Mouse (Mus musculus) heart, embryonic 14.5 days (tissue): Measurements from ENCODE around the gene Sept9. TPM values are rescaled to one million over a fixed set of nuclear protein-coding genes. Genes with fewer than 3 reads are reported as not detected.

Experiments
- ATAC-seq: fragments of 200-750 bp; cut with Nextera tagmentation; 2 replicates; pipeline ENCODE4 v1.8.0; 2017; ENCODE audit warnings: low read depth, moderate TSS enrichment; ENCODE audit not compliant: insufficient number of reproducible peaks, insufficient read depth, low FRiP score
- H3K27ac ChIP-seq, 2 experiments: fragments of 200-500 bp in 1 of 2; fragments of 300-500 bp in 1 of 2; sonication (generic) in 1 of 2; replicated peaks in 1 of 2; 2 replicates each; pipeline ENCODE4 v1.5.1; 2012 to 2014; ENCODE audit warnings: low read depth in 2 of 2, low read length in 2 of 2, control low read depth in 1 of 2, mild to moderate bottlenecking in 1 of 2, mixed read lengths in 1 of 2; ENCODE audit not compliant: control insufficient read depth in 1 of 2, insufficient read depth in 1 of 2
- H3K27me3 ChIP-seq: fragments of 300-500 bp; sonication (generic); 2 replicates; pipeline ENCODE4 v1.6.1; 2014; ENCODE audit warnings: mild to moderate bottlenecking, low read length, control low read depth; ENCODE audit not compliant: control insufficient read depth, insufficient read depth
- H3K36me3 ChIP-seq: fragments of 300-500 bp; sonication (generic); 2 replicates; pipeline ENCODE4 v1.6.1; 2014; ENCODE audit warnings: mild to moderate bottlenecking, control low read depth, low read length, mixed read lengths; ENCODE audit not compliant: control insufficient read depth, insufficient read depth
- H3K4me1 ChIP-seq, 2 experiments: fragments of 200-500 bp in 1 of 2; fragments of 300-500 bp in 1 of 2; sonication (generic) in 1 of 2; 2 replicates each; pipeline ENCODE4 v1.6.1; 2012 to 2014; ENCODE audit warnings: low read length in 2 of 2, control low read depth in 1 of 2, mixed read lengths in 1 of 2; ENCODE audit not compliant: control insufficient read depth in 2 of 2, insufficient read depth in 2 of 2
- H3K4me2 ChIP-seq: fragments of 300-500 bp; sonication (generic); 2 replicates; pipeline ENCODE4 v1.6.1; 2014; ENCODE audit warnings: mild to moderate bottlenecking, low read length
- H3K4me3 ChIP-seq, 2 experiments: fragments of 200-500 bp in 1 of 2; fragments of 300-500 bp in 1 of 2; sonication (generic) in 1 of 2; 2 replicates each; pipeline ENCODE4 v1.5.1; 2012 to 2014; ENCODE audit warnings: low read length in 2 of 2, mild to moderate bottlenecking in 2 of 2, control low read depth in 1 of 2, low read depth in 1 of 2, moderate library complexity in 1 of 2; ENCODE audit not compliant: control insufficient read depth in 1 of 2, insufficient read depth in 1 of 2
- H3K9ac ChIP-seq: fragments of 300-500 bp; sonication (generic); 2 replicates; pipeline ENCODE4 v1.6.1; 2014; ENCODE audit warnings: mild to moderate bottlenecking, low read length
- H3K9me3 ChIP-seq: fragments of 300-500 bp; sonication (generic); 2 replicates; pipeline ENCODE4 v1.6.1; 2016; ENCODE audit warnings: low read length, control low read depth; ENCODE audit not compliant: control insufficient read depth
- WGBS: fragments of 180-500 bp; shearing (Covaris S2); extraction: QIAGEN DNeasy Blood & Tissue Kit; methylation state at CpG from one replicate; pipeline ENCODE4 v1.1.7; 2014; 5-methylcytosine and 5-hydroxymethylcytosine counted together
- polyA plus RNA-seq: library from polyadenylated mRNA; unstranded; fragments of >200 nt; fragmentation: Nextera tagmentation; extraction: Ambion mirVana; gene quantifications from 2 replicates; pipeline ENCODE4 v1.2.1, GENCODE M21; 2014

The Sept9 gene
- polyA plus RNA-seq, 1 experiment from 2014 or later: 51.8 TPM

DNA sequence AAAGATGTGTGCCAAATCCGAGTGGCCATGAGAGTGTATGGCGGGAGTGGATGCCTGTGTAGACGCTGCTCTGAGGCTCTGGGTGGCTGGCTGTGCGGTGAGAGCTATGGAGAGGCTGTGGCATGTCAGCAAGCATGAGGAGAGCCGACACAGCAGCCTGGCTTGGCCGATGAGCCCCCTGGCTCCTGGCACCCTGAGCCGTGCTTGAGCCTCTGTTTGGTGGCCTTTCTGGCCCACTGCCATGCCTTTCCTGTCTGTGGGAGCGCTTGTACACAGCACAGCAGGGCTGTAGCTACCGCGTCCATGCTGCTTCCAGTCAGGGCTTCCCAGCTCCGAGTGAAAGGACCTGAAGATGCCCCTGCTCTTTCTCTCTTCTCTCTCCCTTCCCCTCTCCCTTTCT, 41.1 kb upstream of the Sept9 start:
- Histone ChIP-seq H3K9ac (no peak overlapping the region), H3K4me2 (no peak overlapping the region), H3K36me3 (peaks cover 60% of the 10 kb centered on the region), H3K9me3 (no peaks in the 10 kb centered on the region), H3K4me1 (peaks cover 33 to 55% of the 10 kb centered on the region in 2 experiments), H3K27me3 (no peaks in the 10 kb centered on the region), H3K4me3 (no peak overlapping the region), H3K27ac (no peak overlapping the region; a peak in 1 of 4 replicates)
- no peak for ATAC-seq
- 64% methylated on average over 11 of the region's 11 CpGs for WGBS

DNA sequence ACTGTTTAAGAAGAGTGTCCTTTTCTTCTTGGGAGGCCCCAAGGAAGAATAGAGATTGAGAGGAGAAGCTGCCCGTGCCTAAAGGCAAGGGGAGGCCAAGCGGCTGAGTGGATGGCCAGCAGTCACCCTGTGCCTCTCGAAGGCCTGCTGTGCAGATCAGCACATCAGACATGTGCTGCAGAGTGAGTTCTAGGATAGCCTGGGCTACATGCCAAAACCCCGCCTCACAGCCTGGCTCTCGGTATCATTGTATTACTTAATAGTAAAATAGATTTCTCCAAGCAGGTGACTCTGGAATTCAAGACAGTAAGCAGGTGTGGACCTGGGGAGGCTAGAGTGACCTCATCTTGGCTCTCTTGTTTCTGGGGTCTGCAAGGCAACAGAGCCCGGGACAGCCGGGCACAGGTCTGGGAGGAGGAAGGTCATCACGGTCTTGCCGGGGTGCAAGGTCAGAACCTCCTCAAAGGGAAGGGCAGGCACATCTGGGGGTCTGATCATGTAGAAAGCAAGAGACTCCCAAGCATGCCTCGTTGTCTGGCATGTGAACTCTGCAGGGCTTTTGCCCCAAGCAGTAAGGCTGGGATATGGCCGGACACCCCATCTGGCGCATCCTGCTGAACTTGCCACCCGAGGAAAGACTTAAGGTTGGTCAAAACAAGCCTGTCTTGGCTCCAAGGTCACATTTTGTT, 40.1 kb upstream of the Sept9 start:
- peaks cover 29 to 50% of the 10 kb centered on the region in 2 experiments for H3K4me1 ChIP-seq
- H3K4me3 ChIP-seq: no peak overlapping the region
- WGBS: 77% methylated on average over 13 of the region's 13 CpGs
- H3K9ac ChIP-seq: no peak overlapping the region
- no peak overlapping the region for H3K4me2 ChIP-seq
- H3K9me3 ChIP-seq: peaks cover 6% of the 10 kb centered on the region; the same call in 1 of the 2 replicates
- H3K27me3 ChIP-seq: no peaks in the 10 kb centered on the region
- ATAC-seq: no peak
- H3K36me3 ChIP-seq: peaks cover 54% of the 10 kb centered on the region
- H3K27ac ChIP-seq: peak overlapping the region in 1 of 2 experiments; percentile 51; a peak in 3 of 4 replicates

DNA sequence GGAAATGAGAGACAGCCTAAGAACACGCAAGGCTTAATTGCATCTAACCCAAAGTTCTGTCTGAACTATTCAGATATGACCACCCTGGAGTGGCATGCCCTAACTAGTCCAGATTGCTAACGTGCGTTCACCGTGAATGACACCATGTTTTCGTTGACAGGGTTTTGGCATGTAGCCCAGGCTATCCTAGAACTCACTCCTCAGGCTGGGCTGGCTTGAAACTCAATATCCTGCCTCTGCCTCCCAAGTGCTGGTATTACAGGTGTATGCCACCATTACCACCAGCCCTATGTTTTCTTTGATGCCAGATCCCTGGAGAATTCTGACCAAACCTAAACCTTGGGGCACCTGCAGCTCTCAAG, 39.5 kb upstream of the Sept9 start:
- H3K9me3 ChIP-seq: peaks cover 6% of the 10 kb centered on the region; the same call in 1 of the 2 replicates
- no peak overlapping the region for H3K4me3 ChIP-seq
- 33% methylated on average over 5 of the region's 5 CpGs for WGBS
- H3K27ac ChIP-seq: peak overlapping the region in 1 of 2 experiments; percentile 51; a peak in 3 of 4 replicates
- no peak overlapping the region for H3K9ac ChIP-seq
- peaks cover 49% of the 10 kb centered on the region for H3K36me3 ChIP-seq
- peaks cover 23 to 45% of the 10 kb centered on the region in 2 experiments for H3K4me1 ChIP-seq
- no peak for ATAC-seq
- no peaks in the 10 kb centered on the region for H3K27me3 ChIP-seq
- no peak overlapping the region for H3K4me2 ChIP-seq

DNA sequence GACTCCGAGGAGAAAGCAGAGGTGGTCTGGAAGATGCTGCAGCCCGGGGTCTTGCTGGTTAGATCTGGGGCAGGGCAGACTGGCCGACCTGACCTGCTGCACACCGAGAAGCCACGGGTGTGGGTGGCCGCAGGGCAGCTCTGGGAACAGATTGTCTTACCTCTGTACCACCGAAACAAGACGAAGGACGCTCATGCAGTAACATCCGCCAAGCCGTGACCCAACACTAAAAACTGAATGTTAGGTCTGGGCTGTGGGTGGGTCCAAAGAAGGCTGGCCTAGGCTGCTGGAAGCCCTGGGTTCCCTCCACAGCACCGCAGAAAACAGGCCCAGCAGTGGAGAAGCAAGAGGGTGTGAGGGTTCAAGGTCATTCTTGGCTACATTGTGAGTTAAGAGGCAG, 38.7 kb upstream of the Sept9 start:
- Histone ChIP-seq H3K9ac (no peak overlapping the region), H3K4me1 (peaks cover 23 to 44% of the 10 kb centered on the region in 2 experiments), H3K4me2 (no peak overlapping the region), H3K9me3 (peaks cover 6% of the 10 kb centered on the region; the same call in 1 of the 2 replicates), H3K27me3 (no peaks in the 10 kb centered on the region), H3K36me3 (peaks cover 40% of the 10 kb centered on the region), H3K27ac (no peak overlapping the region), H3K4me3 (no peak overlapping the region)
- no peak for ATAC-seq
- WGBS: 96% methylated on average over 12 of the region's 12 CpGs

DNA sequence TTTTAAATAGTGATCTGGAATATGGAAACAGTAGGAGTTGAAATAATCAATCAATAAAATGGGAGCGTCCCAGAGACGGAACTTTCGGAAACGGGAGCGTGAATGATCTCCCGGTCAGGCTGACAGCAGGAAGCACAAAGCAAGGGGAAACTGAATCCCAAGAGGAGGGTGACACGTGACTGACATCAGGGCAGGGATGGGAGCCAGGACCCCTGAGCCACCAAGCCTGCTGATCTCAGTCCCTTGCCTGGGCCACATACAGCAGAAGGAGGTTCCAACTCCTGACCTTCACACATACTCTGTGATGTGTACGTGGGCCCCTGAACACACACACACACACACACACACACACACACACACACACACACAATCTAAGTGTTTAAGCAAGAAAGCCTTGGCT, 37.9 kb upstream of the Sept9 start:
- Histone ChIP-seq H3K4me1 (peaks cover 17 to 38% of the 10 kb centered on the region in 2 experiments), H3K27ac (no peak overlapping the region), H3K36me3 (peaks cover 34% of the 10 kb centered on the region), H3K9ac (no peak overlapping the region), H3K9me3 (peaks cover 6% of the 10 kb centered on the region; the same call in 1 of the 2 replicates), H3K27me3 (no peaks in the 10 kb centered on the region), H3K4me3 (no peak overlapping the region), H3K4me2 (no peak overlapping the region)
- ATAC-seq: no peak
- 66% methylated on average over 8 of the region's 8 CpGs for WGBS

DNA sequence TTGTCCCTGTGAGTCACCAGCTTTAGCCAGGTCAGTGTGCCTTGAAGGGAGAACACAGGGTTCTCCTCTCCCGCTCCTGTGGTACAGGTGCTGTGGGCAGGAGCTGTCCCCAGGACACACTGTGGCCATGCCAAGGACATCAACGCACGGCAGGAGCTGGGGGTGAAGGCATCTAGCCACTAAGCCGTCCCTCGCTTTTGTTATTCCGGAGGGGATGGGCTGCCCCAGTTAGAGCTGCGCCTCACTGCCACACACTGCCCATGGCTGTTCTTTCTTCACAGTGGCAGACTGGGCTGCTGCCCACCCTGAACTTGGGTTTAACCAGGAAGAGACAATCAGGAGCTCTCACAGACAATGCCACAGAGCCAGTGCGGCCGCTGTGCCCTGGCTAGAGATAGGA, 36.4 kb upstream of the Sept9 start:
- Histone ChIP-seq H3K27ac (no peak overlapping the region), H3K4me2 (no peak overlapping the region), H3K36me3 (peaks cover 19% of the 10 kb centered on the region), H3K4me3 (no peak overlapping the region), H3K9ac (peak overlapping the region; percentile 41; the same call in 1 of the 2 replicates), H3K9me3 (peaks cover 6% of the 10 kb centered on the region; the same call in 1 of the 2 replicates), H3K4me1 (peaks cover 17 to 31% of the 10 kb centered on the region in 2 experiments), H3K27me3 (no peaks in the 10 kb centered on the region)
- no peak for ATAC-seq
- 45% methylated on average over 9 of the region's 9 CpGs for WGBS

DNA sequence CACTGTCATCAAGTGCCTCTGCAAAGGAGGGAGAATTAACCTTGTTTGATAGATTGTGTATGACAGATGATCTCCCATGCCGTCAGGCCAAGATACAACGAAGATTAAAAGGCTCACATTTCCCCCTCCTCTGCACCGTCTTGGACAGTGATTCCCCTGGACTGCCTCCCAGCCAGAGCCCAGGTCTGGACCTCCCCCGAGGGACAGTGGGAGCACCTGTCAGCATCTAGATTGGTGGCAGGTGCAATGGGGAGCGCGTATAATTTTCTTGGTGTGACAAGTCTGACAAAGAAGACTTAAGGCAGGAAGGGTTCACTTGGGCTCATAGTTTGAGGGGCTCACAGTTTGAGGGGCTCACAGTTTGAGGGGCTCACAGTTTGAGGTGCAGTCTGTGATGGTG, 35.7 kb upstream of the Sept9 start:
- Histone ChIP-seq H3K4me1 (peaks cover 12 to 25% of the 10 kb centered on the region in 2 experiments), H3K27me3 (no peaks in the 10 kb centered on the region), H3K4me3 (no peak overlapping the region), H3K4me2 (no peak overlapping the region), H3K9me3 (peaks cover 6% of the 10 kb centered on the region; the same call in 1 of the 2 replicates), H3K36me3 (peaks cover 14% of the 10 kb centered on the region), H3K27ac (0 out of 4 replicates have a peak overlapping the region, but pooled peaks of 1 of the 2 experiments have one; percentile 14), H3K9ac (no peak overlapping the region)
- no peak for ATAC-seq
- WGBS: 61% methylated on average over 6 of the region's 6 CpGs
